Comparison of ENCODE assay signal across 9 mouse cellular contexts in genomic region chr9:107631861-107632260, GRCm38 (mm10). TPM values are rescaled to one million over a fixed set of nuclear protein-coding genes. Genes with fewer than 3 reads are reported as not detected.
DNase-seq lines count a peak whose midpoint lies in the region; ATAC-seq and TF ChIP-seq lines count a peak whose summit lies in the region.
"Had no signal": no experiment of that assay in that cellular context is flagged by ENCODE, and none has a peak within 500 bp of the region (broad histone marks: within the 10 kb centered on the region; RNA-seq: fewer than 3 reads in every experiment).

No protein-coding gene starts in this region.

- in situ Hi-C loops in CH12.LX (cut with MboI; ENCODE audit: low pct_ligation_motif_present, low pct_unique_long_range_greater_than_20kb, low sequenced_read_pairs): no loop called here

- H3K9ac ChIP-seq in CH12.LX (ENCODE audit: insufficient read depth, low read depth): no peak overlapping the region
- peak overlapping the region; percentile 89; the same call in 1 of the 2 replicates for H3K9ac ChIP-seq in heart, postnatal 0 days (replicated peaks; ENCODE audit: low read depth, low read length)
- H3K9ac ChIP-seq in liver, embryonic 16.5 days (ENCODE audit: low read depth, low read length): 0 out of 2 replicates have a peak overlapping the region, but pooled peaks have one; percentile 92

- no peaks in the 10 kb centered on the region for H3K27me3 ChIP-seq in CH12.LX (replicated peaks)
- no peaks in the 10 kb centered on the region for H3K27me3 ChIP-seq in heart, postnatal 0 days (ENCODE audit: control insufficient read depth, insufficient read depth, low read length)
- no peaks in the 10 kb centered on the region for H3K27me3 ChIP-seq in liver, embryonic 16.5 days (ENCODE audit: control insufficient read depth, insufficient read depth, low read depth, low read length)

- H3K36me3 ChIP-seq in CH12.LX (replicated peaks in 1 of 2; ENCODE audit: control insufficient read depth in 1 of 2, insufficient read depth in 1 of 2, low read length in 1 of 2): peaks cover 12 to 41% of the 10 kb centered on the region in 2 experiments
- H3K36me3 ChIP-seq in heart, postnatal 0 days (replicated peaks; ENCODE audit: control insufficient read depth, insufficient read depth, low read length): 0 out of 2 replicates have a peak, but pooled peaks cover 6% of the 10 kb centered on the region
- H3K36me3 ChIP-seq in liver, embryonic 16.5 days (ENCODE audit: control insufficient read depth, insufficient read depth): 0 out of 2 replicates have a peak, but pooled peaks cover 2% of the 10 kb centered on the region

- H3K9me3 ChIP-seq in CH12.LX (replicated peaks; ENCODE audit: low read length): no peaks in the 10 kb centered on the region
- H3K9me3 ChIP-seq in heart, postnatal 0 days (replicated peaks; ENCODE audit: control insufficient read depth, low read length): no peaks in the 10 kb centered on the region
- H3K9me3 ChIP-seq in liver, embryonic 16.5 days (replicated peaks; ENCODE audit: control insufficient read depth, low read length): no peaks in the 10 kb centered on the region

- H3K79me2 ChIP-seq in CH12.LX (replicated peaks; ENCODE audit: control insufficient read depth, extremely low read depth, insufficient read depth, poor library complexity, severe bottlenecking): peaks cover 73% of the 10 kb centered on the region

- ATAC-seq in heart, postnatal 0 days (ENCODE audit: insufficient read depth, low read depth): no peak
- ATAC-seq in liver, embryonic 16.5 days (ENCODE audit: low read depth): no peak
- no peak for ATAC-seq in megakaryocyte progenitor cell, adult 5-6 weeks (replicated peaks; ENCODE audit: poor library complexity)

- 85% methylated on average over 8 of the region's 8 CpGs for WGBS in heart, postnatal 0 days
- 93% methylated on average over 8 of the region's 8 CpGs for WGBS in liver, embryonic 16.5 days (ENCODE audit: insufficient replicate concordance)

- H3K27ac ChIP-seq in gastrocnemius, adult 2 months: peak overlapping the region; percentile 94
- H3K27ac ChIP-seq in CH12.LX (ENCODE audit: insufficient read depth, low read depth): no peak overlapping the region
- H3K27ac ChIP-seq in heart, postnatal 0 days (ENCODE audit: low read depth): peak overlapping the region; percentile 94
- peak overlapping the region; percentile 92 for H3K27ac ChIP-seq in liver, embryonic 16.5 days (ENCODE audit: low read length)

- no peak for TF ChIP-seq POLR2A in CH12.LX (IDR thresholded peaks at IDR 0.05; ENCODE audit: low read depth, low read length)

- intact Hi-C loops in gastrocnemius, adult 2 months (cut with DNase I): no loop called here

- TF ChIP-seq EP300 in CH12.LX (IDR thresholded peaks at IDR 0.05; ENCODE audit: low read length): no peak
- TF ChIP-seq EP300 in heart, postnatal 0 days (IDR thresholded peaks at IDR 0.05; ENCODE audit: low read depth): no peak

- H3K4me2 ChIP-seq in CH12.LX (ENCODE audit: insufficient read depth, low read depth, poor library complexity, severe bottlenecking): no peak overlapping the region
- peak overlapping the region; percentile 80 for H3K4me2 ChIP-seq in heart, postnatal 0 days (ENCODE audit: low read depth, low read length)
- H3K4me2 ChIP-seq in liver, embryonic 16.5 days (ENCODE audit: low read depth, low read length): peak overlapping the region; percentile 99

- peaks cover 23 to 63% of the 10 kb centered on the region in 2 experiments for H3K4me1 ChIP-seq in CH12.LX (ENCODE audit: control insufficient read depth in 1 of 2, insufficient read depth in 2 of 2)
- H3K4me1 ChIP-seq in heart, postnatal 0 days (ENCODE audit: control insufficient read depth, insufficient read depth): peaks cover 51% of the 10 kb centered on the region
- H3K4me1 ChIP-seq in liver, embryonic 16.5 days (ENCODE audit: control insufficient read depth, low read depth, low read length): peaks cover 80% of the 10 kb centered on the region

- DNase-seq in gastrocnemius, adult 2 months: no peak
- no peak for DNase-seq in gastrocnemius, adult 8-10 months (ENCODE audit: low spot score in 2 of 2)
- no peak for DNase-seq in CH12.LX (ENCODE audit: extremely low read depth)
- no peak for DNase-seq in heart, postnatal 0 days (ENCODE audit: low spot score)
- no peak for DNase-seq in adrenal gland, postnatal 25 days
- DNase-seq in spleen, postnatal 4 days (ENCODE audit: low spot score in 2 of 2): no peak

- TF ChIP-seq CTCF in gastrocnemius, adult 2 months (IDR thresholded peaks at IDR 0.05): no peak
- TF ChIP-seq CTCF in CH12.LX (conservative IDR thresholded peaks at IDR 0.05 in 1 of 2, IDR thresholded peaks at IDR 0.05 in 1 of 2; ENCODE audit: low read depth in 2 of 2, low read length in 2 of 2): no peak
- TF ChIP-seq CTCF in heart, postnatal 0 days (IDR thresholded peaks at IDR 0.05; ENCODE audit: low read depth): no peak

- dilution Hi-C loops in CH12.LX (cut with MboI; ENCODE audit: extremely low pct_ligation_motif_present, extremely low pct_unique_long_range_greater_than_20kb, low sequenced_read_pairs): no loop called here

- TF ChIP-seq RAD21 in CH12.LX (IDR thresholded peaks at IDR 0.05; ENCODE audit: low read depth, low read length): no peak

- H3K4me3 ChIP-seq in gastrocnemius, adult 2 months: peak overlapping the region; percentile 98
- no peak overlapping the region for H3K4me3 ChIP-seq in CH12.LX (replicated peaks in 1 of 3; ENCODE audit: low read depth in 2 of 3, low read length in 2 of 3, poor library complexity in 1 of 3)
- peak overlapping the region; percentile 85; the same call in 1 of the 2 replicates for H3K4me3 ChIP-seq in heart, postnatal 0 days (ENCODE audit: low read depth, low read length)
- no peak overlapping the region; the same call in 1 of the 2 replicates for H3K4me3 ChIP-seq in liver, embryonic 16.5 days (ENCODE audit: low read depth, low read length)

RNA-seq across cellular contexts. Expression of gene Gnai2, which starts 3.3 kb away (rescaled TPM):
- total RNA-seq in gastrocnemius, adult 2 months (2021): 10 to 100 TPM; 59.9 to 77.7 TPM
- 10 to 100 TPM; 62.4 to 78.5 (median 71.2) TPM for total RNA-seq in gastrocnemius, adult 8-10 months (2022)
- total RNA-seq in CH12.LX (2012; rRNA removed) (154 and 160 TPM in 2 replicates), CH12.LX (2014; rRNA removed) (86.2 and 98.2 TPM in 2 replicates)
- 262 and 286 TPM in 2 replicates for polyA plus RNA-seq in CH12.LX (2012; ENCODE audit: insufficient read length, low read depth)
- total RNA-seq in heart, postnatal 0 days (2014; rRNA removed; ENCODE audit: low replicate concordance): 472 and 473 TPM in 2 replicates
- 291 and 295 TPM in 2 replicates for polyA plus RNA-seq in heart, postnatal 0 days (2015; fragmentation: Nextera tagmentation; extraction: Ambion mirVana)
- polyA plus RNA-seq in liver, embryonic 16.5 days (2015; fragmentation: Nextera tagmentation; extraction: Ambion mirVana): 144 and 153 TPM in 2 replicates
- 202 and 238 TPM in 2 replicates for total RNA-seq in adrenal gland, postnatal 25 days (2021)
- total RNA-seq in megakaryocyte progenitor cell, adult 5-6 weeks (2015): 333 and 362 TPM in 2 replicates
- 423 and 432 TPM in 2 replicates for total RNA-seq in megakaryocyte progenitor cell, adult 5-6 weeks (2017)

RNA-seq across cellular contexts. Expression of gene Sema3b, which starts 22.8 kb away (rescaled TPM):
- total RNA-seq in gastrocnemius, adult 2 months (2021): 10 to 100 TPM; 11.2 to 17.9 TPM
- total RNA-seq in gastrocnemius, adult 8-10 months (2022): 10 to 100 TPM in 2 of 4 experiments, 1 to 10 TPM in 2; 8.7 to 12.4 (median 10.1) TPM
- total RNA-seq in CH12.LX (2012; rRNA removed): 7.4 and 11.6 TPM in 2 replicates
- total RNA-seq in CH12.LX (2014; rRNA removed): 8.0 and 8.2 TPM in 2 replicates
- 4.3 and 4.7 TPM in 2 replicates for polyA plus RNA-seq in CH12.LX (2012; ENCODE audit: insufficient read length, low read depth)
- 21.0 and 34.9 TPM in 2 replicates for total RNA-seq in heart, postnatal 0 days (2014; rRNA removed; ENCODE audit: low replicate concordance)
- polyA plus RNA-seq in heart, postnatal 0 days (2015; fragmentation: Nextera tagmentation; extraction: Ambion mirVana): 8.9 and 9.1 TPM in 2 replicates
- polyA plus RNA-seq in liver, embryonic 16.5 days (2015; fragmentation: Nextera tagmentation; extraction: Ambion mirVana): 0.33 and 1.4 TPM in 2 replicates
- total RNA-seq in adrenal gland, postnatal 25 days (2021): 5.1 and 8.4 TPM in 2 replicates
- total RNA-seq in megakaryocyte progenitor cell, adult 5-6 weeks (2015): not detected in 2 replicates
- total RNA-seq in megakaryocyte progenitor cell, adult 5-6 weeks (2017): not detected in 2 replicates
- total RNA-seq: monocyte, adult 5-6 weeks had no signal

RNA-seq across cellular contexts. Expression of gene Slc38a3, which starts 37.5 kb away (rescaled TPM):
- 10 to 100 TPM; 60.8 to 94.7 TPM for total RNA-seq in gastrocnemius, adult 2 months (2021)
- total RNA-seq in gastrocnemius, adult 8-10 months (2022): 10 to 100 TPM; 37.4 to 49.3 (median 45.9) TPM
- 0.04 TPM in 1 of 2 replicates, not detected in the other for total RNA-seq in CH12.LX (2012; rRNA removed)
- not detected in 2 replicates for total RNA-seq in CH12.LX (2014; rRNA removed)
- polyA plus RNA-seq in CH12.LX (2012; ENCODE audit: insufficient read length, low read depth): not detected in 2 replicates
- total RNA-seq in heart, postnatal 0 days (2014; rRNA removed; ENCODE audit: low replicate concordance): 8.9 and 16.9 TPM in 2 replicates
- 2.7 and 4.0 TPM in 2 replicates for polyA plus RNA-seq in heart, postnatal 0 days (2015; fragmentation: Nextera tagmentation; extraction: Ambion mirVana)
- 60.1 and 75.2 TPM in 2 replicates for polyA plus RNA-seq in liver, embryonic 16.5 days (2015; fragmentation: Nextera tagmentation; extraction: Ambion mirVana)
- 0.39 and 8.5 TPM in 2 replicates for total RNA-seq in adrenal gland, postnatal 25 days (2021)
- not detected in 2 replicates for total RNA-seq in megakaryocyte progenitor cell, adult 5-6 weeks (2015)
- not detected in 2 replicates for total RNA-seq in megakaryocyte progenitor cell, adult 5-6 weeks (2017)
- total RNA-seq: monocyte, adult 5-6 weeks had no signal

RNA-seq across cellular contexts. Expression of gene Ifrd2, which starts 44.4 kb away (rescaled TPM):
- total RNA-seq in gastrocnemius, adult 2 months (2021): 10 to 100 TPM; 48.5 to 50.4 TPM
- total RNA-seq in gastrocnemius, adult 8-10 months (2022): 10 to 100 TPM; 51.3 to 56.2 (median 54.0) TPM
- total RNA-seq in CH12.LX (2012; rRNA removed) (91.3 and 101 TPM in 2 replicates), CH12.LX (2014; rRNA removed) (57.7 and 62.8 TPM in 2 replicates)
- 127 and 143 TPM in 2 replicates for polyA plus RNA-seq in CH12.LX (2012; ENCODE audit: insufficient read length, low read depth)
- total RNA-seq in heart, postnatal 0 days (2014; rRNA removed; ENCODE audit: low replicate concordance): 22.3 and 31.2 TPM in 2 replicates
- polyA plus RNA-seq in heart, postnatal 0 days (2015; fragmentation: Nextera tagmentation; extraction: Ambion mirVana): 28.6 and 33.6 TPM in 2 replicates
- polyA plus RNA-seq in liver, embryonic 16.5 days (2015; fragmentation: Nextera tagmentation; extraction: Ambion mirVana): 145 and 166 TPM in 2 replicates
- total RNA-seq in adrenal gland, postnatal 25 days (2021): 47.0 and 54.5 TPM in 2 replicates
- total RNA-seq in megakaryocyte progenitor cell, adult 5-6 weeks (2015): 68.0 and 93.4 TPM in 2 replicates
- 31.5 and 72.4 TPM in 2 replicates for total RNA-seq in megakaryocyte progenitor cell, adult 5-6 weeks (2017)

RNA-seq across cellular contexts. Expression of gene Gnat1, which starts 47.7 kb away (rescaled TPM):
- total RNA-seq in gastrocnemius, adult 2 months (2021): not detected
- total RNA-seq in gastrocnemius, adult 8-10 months (2022): not detected
- not detected in 2 replicates for total RNA-seq in CH12.LX (2012; rRNA removed)
- total RNA-seq in CH12.LX (2014; rRNA removed): not detected in 2 replicates
- polyA plus RNA-seq in CH12.LX (2012; ENCODE audit: insufficient read length, low read depth): 2.0 and 3.0 TPM in 2 replicates
- not detected in 2 replicates for total RNA-seq in heart, postnatal 0 days (2014; rRNA removed; ENCODE audit: low replicate concordance)
- polyA plus RNA-seq in heart, postnatal 0 days (2015; fragmentation: Nextera tagmentation; extraction: Ambion mirVana): 0.25 and 0.33 TPM in 2 replicates
- polyA plus RNA-seq in liver, embryonic 16.5 days (2015; fragmentation: Nextera tagmentation; extraction: Ambion mirVana): 1.1 and 1.3 TPM in 2 replicates
- not detected in 2 replicates for total RNA-seq in adrenal gland, postnatal 25 days (2021)
- 0.12 TPM in 1 of 2 replicates, not detected in the other for total RNA-seq in megakaryocyte progenitor cell, adult 5-6 weeks (2015)
- total RNA-seq in megakaryocyte progenitor cell, adult 5-6 weeks (2017): not detected in 2 replicates
- total RNA-seq: monocyte, adult 5-6 weeks had no signal

Comparison
In these comparisons a context has a peak if more than half of its experiments do, and no peak if none do; other contexts are left out.
1. H3K4me3 ChIP-seq: peak in gastrocnemius, adult 2 months (single experiment) and heart, postnatal 0 days (single experiment); none in CH12.LX (0 of 3) and liver, embryonic 16.5 days (single experiment).